Mouse (Mus musculus) heart, adult 2 months (tissue): ENCODE results near the gene Ttc13. TPM values are rescaled to one million over a fixed set of nuclear protein-coding genes. Genes with fewer than 3 reads are reported as not detected.

Experiments used
- DNase-seq, 2 experiments: peaks; one replicate each; pipeline ENCODE4 v3.0.0; 2021
- H3K27ac ChIP-seq: fragments of 200-600 bp; 2 replicates; pipeline ENCODE4 v1.8.1; 2022
- H3K27me3 ChIP-seq: fragments of 200-500 bp; 2 replicates; pipeline ENCODE4 v1.6.1; 2012; ENCODE audit warnings: mild to moderate bottlenecking, low read length, inconsistent platforms, mixed read lengths; ENCODE audit not compliant: control insufficient read depth, insufficient read depth
- H3K36me3 ChIP-seq: fragments of 200-500 bp; 2 replicates; pipeline ENCODE4 v1.6.1; 2012; ENCODE audit warnings: low read length, inconsistent platforms; ENCODE audit not compliant: control insufficient read depth, insufficient read depth
- H3K4me1 ChIP-seq: fragments of 200-500 bp; 2 replicates; pipeline ENCODE4 v1.6.1; 2011; ENCODE audit warnings: low read length; ENCODE audit not compliant: control insufficient read depth, insufficient read depth
- H3K4me3 ChIP-seq: fragments of 200-600 bp; 2 replicates; pipeline ENCODE4 v1.8.1; 2022
- H3K79me2 ChIP-seq: fragments of 200-500 bp; replicated peaks from 2 replicates; pipeline ENCODE4 v1.6.1; 2012; ENCODE audit warnings: mild to moderate bottlenecking, inconsistent platforms, low read length, moderate library complexity, mixed read lengths; ENCODE audit not compliant: control insufficient read depth, insufficient read depth
- H3K9ac ChIP-seq: fragments of 200-500 bp; 2 replicates; pipeline ENCODE4 v1.6.1; 2012; ENCODE audit warnings: low read depth, mild to moderate bottlenecking, control low read depth, inconsistent platforms, low read length, mixed read lengths
- CTCF ChIP-seq: fragments of 200-600 bp; IDR thresholded peaks from 2 replicates; pipeline ENCODE4 v1.8.1; 2022; ENCODE audit warnings: antibody characterized with exemption, mild to moderate bottlenecking, moderate library complexity
- EP300 ChIP-seq: fragments of 200-500 bp; IDR thresholded peaks from 2 replicates; pipeline ENCODE4 v1.6.1; 2011; ENCODE audit warnings: low read depth, low read length, control low read depth; ENCODE audit not compliant: insufficient read depth
- POLR2A ChIP-seq: fragments of 200-500 bp; IDR thresholded peaks from 2 replicates; pipeline ENCODE4 v1.6.1; 2011; ENCODE audit warnings: mild to moderate bottlenecking, low read depth, low read length, control low read depth; ENCODE audit not compliant: insufficient read depth
- WGBS: fragments of 180-500 bp; shearing (Covaris S2); methylation state at CpG from one replicate; pipeline ENCODE4 v1.1.7; 2018; 5-methylcytosine and 5-hydroxymethylcytosine counted together
- intact Hi-C: fragments of 180-260 bp; cut with DNase I; formaldehyde crosslinking; loops from one replicate; pipeline ENCODE4 v1.15.1; 2025
- polyA plus RNA-seq: library from polyadenylated mRNA; depleted of rRNA; stranded (reverse); fragments of >200 nt; gene quantifications from 2 replicates; pipeline ENCODE4 v1.2.3, GENCODE M21; 2012
- total RNA-seq, 2 experiments: library from RNA; stranded (reverse); gene quantifications; 2 replicates each; pipeline ENCODE4 v1.2.3; 2021

Ttc13 gene
- total and polyA plus RNA-seq, 3 experiments: 8.1 to 15.1 (median 14.7) TPM

- no peaks in the 10 kb centered on the region for H3K27me3 ChIP-seq
- WGBS: 88% methylated on average over 5 of the region's 5 CpGs
- no peak for DNase-seq
- no peak overlapping the region for H3K9ac ChIP-seq
- no peak for TF ChIP-seq POLR2A
- no peak for TF ChIP-seq CTCF
- no peak for TF ChIP-seq EP300
- no peaks in the 10 kb centered on the region for H3K36me3 ChIP-seq
- no peak overlapping the region for H3K4me3 ChIP-seq
- H3K27ac ChIP-seq: no peak overlapping the region
- H3K79me2 ChIP-seq: no peaks in the 10 kb centered on the region
- intact Hi-C loops: no loop called here
- H3K4me1 ChIP-seq: peaks cover 4% of the 10 kb centered on the region
These were observed 21.5 kb downstream of the Ttc13 start for GRCm38 (mm10) chr8:124700271-124700670.

GRCm38 (mm10) chr8:124695424-124696100, 26.2 kb downstream of the Ttc13 start:
- no peaks in the 10 kb centered on the region for H3K27me3 ChIP-seq
- WGBS: 94% methylated on average over 22 of the region's 22 CpGs
- no peaks in the 10 kb centered on the region for H3K36me3 ChIP-seq
- no peaks in the 10 kb centered on the region for H3K79me2 ChIP-seq
- H3K4me3 ChIP-seq: no peak overlapping the region
- H3K9ac ChIP-seq: no peak overlapping the region
- no peak for DNase-seq
- TF ChIP-seq POLR2A: no peak
- TF ChIP-seq CTCF: no peak
- H3K4me1 ChIP-seq: peaks cover 1% of the 10 kb centered on the region
- no peak overlapping the region for H3K27ac ChIP-seq
- intact Hi-C loops: no loop called here

- no peaks in the 10 kb centered on the region for H3K36me3 ChIP-seq
- 95% methylated on average over 4 of the region's 4 CpGs for WGBS
- no peak overlapping the region for H3K9ac ChIP-seq
- H3K27ac ChIP-seq: no peak overlapping the region
- H3K4me1 ChIP-seq: no peaks in the 10 kb centered on the region
- DNase-seq: no peak
- H3K79me2 ChIP-seq: no peaks in the 10 kb centered on the region
- TF ChIP-seq EP300: no peak
- TF ChIP-seq POLR2A: no peak
- TF ChIP-seq CTCF: no peak
- H3K4me3 ChIP-seq: no peak overlapping the region
- intact Hi-C loops: no loop called here
- H3K27me3 ChIP-seq: no peaks in the 10 kb centered on the region
These were observed 30.1 kb downstream of the Ttc13 start for GRCm38 (mm10) chr8:124691706-124692105.

- TF ChIP-seq EP300 (no peak), CTCF (no peak), POLR2A (no peak)
- no peak overlapping the region for H3K9ac ChIP-seq
- WGBS: 91% methylated on average over 13 of the region's 13 CpGs
- H3K27me3 ChIP-seq: no peaks in the 10 kb centered on the region
- no peak overlapping the region for H3K4me3 ChIP-seq
- no peak for DNase-seq
- H3K79me2 ChIP-seq: no peaks in the 10 kb centered on the region
- intact Hi-C loops: no loop called here
- no peak overlapping the region for H3K27ac ChIP-seq
- H3K36me3 ChIP-seq: no peaks in the 10 kb centered on the region
- H3K4me1 ChIP-seq: no peaks in the 10 kb centered on the region
These were observed 32.9 kb downstream of the Ttc13 start for GRCm38 (mm10) chr8:124688899-124689298.

- Histone ChIP-seq H3K36me3 (no peaks in the 10 kb centered on the region), H3K4me1 (no peaks in the 10 kb centered on the region), H3K4me3 (no peak overlapping the region), H3K79me2 (no peaks in the 10 kb centered on the region), H3K27me3 (no peaks in the 10 kb centered on the region), H3K27ac (no peak overlapping the region), H3K9ac (no peak overlapping the region)
- DNase-seq: no peak
- TF ChIP-seq EP300 (no peak), CTCF (no peak), POLR2A (no peak)
- intact Hi-C loops: no loop called here
- whole genome bisulfite sequencing: 94% methylated on average over 10 of the region's 10 CpGs
These were observed 39.6 kb downstream of the Ttc13 start for GRCm38 (mm10) chr8:124682218-124682617.

GRCm38 (mm10) chr8:124681792-124682157, 40.0 kb downstream of the Ttc13 start:
- intact Hi-C loops: no loop called here

More at GRCm38 (mm10) chr8:124681792-124682157, 40.0 kb downstream of the Ttc13 start:
- no peaks in the 10 kb centered on the region for H3K79me2 ChIP-seq
- no peaks in the 10 kb centered on the region for H3K27me3 ChIP-seq
- WGBS: 92% methylated on average over 10 of the region's 10 CpGs
- H3K4me3 ChIP-seq: no peak overlapping the region
- no peak overlapping the region for H3K9ac ChIP-seq
- no peak for DNase-seq
- no peaks in the 10 kb centered on the region for H3K36me3 ChIP-seq
- H3K4me1 ChIP-seq: no peaks in the 10 kb centered on the region
- no peak overlapping the region for H3K27ac ChIP-seq
- TF ChIP-seq EP300 (no peak), CTCF (no peak), POLR2A (no peak)
